Mouse (Mus musculus): ENCODE measurements around the gene Ltf. TPM values are rescaled to one million over a fixed set of nuclear protein-coding genes. Genes with fewer than 3 reads are reported as not detected.

The Ltf gene
- total and polyA plus RNA-seq, 3 experiments: 0.11 TPM; not detected in 2

DNA sequence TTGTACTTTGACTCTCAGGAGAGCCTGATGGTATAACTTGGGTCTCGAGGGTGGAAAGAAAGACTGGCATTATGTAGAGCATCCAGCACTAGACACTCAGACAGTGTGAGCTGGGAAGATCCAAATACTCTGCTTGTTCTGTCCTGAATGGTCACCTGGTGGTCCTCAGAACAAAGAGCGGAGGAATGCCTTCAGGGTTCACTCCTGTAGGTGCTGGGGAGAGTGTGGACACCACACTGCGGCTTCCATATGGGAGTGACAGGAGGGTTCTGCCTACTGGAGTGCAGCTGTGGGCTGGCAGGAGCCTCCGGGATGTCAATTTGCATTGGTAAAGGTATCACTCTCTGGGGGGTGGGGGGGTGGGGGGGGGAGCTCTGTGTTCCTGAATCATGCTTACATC, 36.7 kb upstream of the Ltf start:
- TF ChIP-seq KAT2A (conservative IDR thresholded peaks at IDR 0.05; ENCODE audit: low read depth, low read length): no peak
- TF ChIP-seq ZC3H11A (IDR thresholded peaks at IDR 0.05; ENCODE audit: low read depth, low read length): no peak
- no peak for TF ChIP-seq HCFC1 (IDR thresholded peaks at IDR 0.05; ENCODE audit: low read depth, low read length)
- TF ChIP-seq MXI1 (IDR thresholded peaks at IDR 0.05; ENCODE audit: low read depth, low read length): no peak
- TF ChIP-seq UBTF (IDR thresholded peaks at IDR 0.05; ENCODE audit: borderline replicate concordance, insufficient read depth, low read depth, low read length): no peak
- no peak for TF ChIP-seq MAX (IDR thresholded peaks at IDR 0.05; ENCODE audit: low read length)
- no peak for TF ChIP-seq ZNF384 (IDR thresholded peaks at IDR 0.05; ENCODE audit: low read depth, low read length)
- no peak for TF ChIP-seq MAFK (IDR thresholded peaks at IDR 0.05; ENCODE audit: borderline replicate concordance, low read depth, low read length)
- TF ChIP-seq ELF1 (IDR thresholded peaks at IDR 0.05; ENCODE audit: low read depth, low read length): no peak
- TF ChIP-seq GABPA (IDR thresholded peaks at IDR 0.05; ENCODE audit: low read depth, low read length): no peak
- TF ChIP-seq RAD21 (IDR thresholded peaks at IDR 0.05; ENCODE audit: low read depth, low read length): no peak
- no peak for TF ChIP-seq EP300 (IDR thresholded peaks at IDR 0.05; ENCODE audit: low read depth in 1 of 2, low read length in 2 of 2)
- TF ChIP-seq MEF2A (IDR thresholded peaks at IDR 0.05; ENCODE audit: extremely low read depth, insufficient replicate concordance, low read depth, low read length, poor library complexity, severe bottlenecking): no peak
- TF ChIP-seq MAZ (IDR thresholded peaks at IDR 0.05; ENCODE audit: low read depth, low read length): no peak
- TF ChIP-seq E2F4 (IDR thresholded peaks at IDR 0.05; ENCODE audit: borderline replicate concordance, low read depth, low read length): no peak
- TF ChIP-seq POLR2A (IDR thresholded peaks at IDR 0.05; ENCODE audit: control insufficient read depth in 1 of 2, insufficient read depth in 1 of 2, low read depth in 1 of 2, low read length in 2 of 2, poor library complexity in 1 of 2): no peak
- TF ChIP-seq POLR2AphosphoS2 (IDR thresholded peaks at IDR 0.05; ENCODE audit: low read length): no peak
- TF ChIP-seq CHD1 (IDR thresholded peaks at IDR 0.05; ENCODE audit: low read depth, low read length): no peak
- no peak for TF ChIP-seq NRF1 (IDR thresholded peaks at IDR 0.05; ENCODE audit: insufficient read depth, low read depth, low read length, poor library complexity, severe bottlenecking)
- TF ChIP-seq USF2 (IDR thresholded peaks at IDR 0.05; ENCODE audit: borderline replicate concordance in 1 of 2, insufficient read depth in 1 of 2, low read depth in 1 of 2, low read length in 2 of 2): no peak

DNA sequence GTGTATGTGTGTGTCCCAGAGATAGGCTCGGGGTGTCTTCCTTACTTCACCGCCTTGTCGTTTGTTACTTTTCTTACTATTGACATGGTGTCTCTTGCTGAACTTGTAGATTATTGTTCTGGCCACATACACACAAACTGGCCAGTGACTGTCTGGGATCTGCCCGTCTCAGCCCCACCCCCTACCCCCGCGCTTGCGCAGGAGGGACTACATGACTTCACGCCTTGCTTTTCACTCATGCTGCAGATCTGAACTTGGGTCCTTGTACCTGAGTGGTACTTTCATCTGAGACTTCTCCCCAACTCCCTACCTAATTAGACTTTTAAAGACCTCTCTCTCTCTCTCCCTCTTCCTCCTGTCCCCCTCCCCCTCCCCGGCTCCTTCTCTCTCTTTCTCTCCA, 35.0 kb upstream of the Ltf start:
- H3K9me3 ChIP-seq (replicated peaks; ENCODE audit: insufficient read depth, low read length): no peaks in the 10 kb centered on the region
- H3K36me3 ChIP-seq (ENCODE audit: control insufficient read depth in 1 of 2, insufficient read depth in 2 of 2, low read length in 2 of 2): no peaks in the 10 kb centered on the region
- no peaks in the 10 kb centered on the region for H3K27me3 ChIP-seq (ENCODE audit: control insufficient read depth in 1 of 2, insufficient read depth in 2 of 2, low read length in 2 of 2)
- no peak overlapping the region for H3K4me3 ChIP-seq (ENCODE audit: control insufficient read depth in 1 of 2, insufficient read depth in 1 of 2, low read depth in 2 of 2, low read length in 2 of 2)
- no peaks in the 10 kb centered on the region for H3K79me2 ChIP-seq (ENCODE audit: control insufficient read depth, insufficient read depth, low read length, poor library complexity)
- no peaks in the 10 kb centered on the region for H3K4me1 ChIP-seq (ENCODE audit: control insufficient read depth in 1 of 2, insufficient read depth in 2 of 2, low read length in 2 of 2)
- no peak for DNase-seq (ENCODE audit: low read depth, low spot score)
- H3K9ac ChIP-seq (ENCODE audit: control insufficient read depth, low read depth, low read length, poor library complexity, severe bottlenecking): no peak overlapping the region
- TF ChIP-seq CHD1 (IDR thresholded peaks at IDR 0.05; ENCODE audit: low read depth, low read length) (no peak), POLR2AphosphoS5 (IDR thresholded peaks at IDR 0.05; ENCODE audit: borderline replicate concordance, low read depth, low read length) (no peak), CHD2 (IDR thresholded peaks at IDR 0.05; ENCODE audit: low read length) (no peak), BHLHE40 (IDR thresholded peaks at IDR 0.05; ENCODE audit: borderline replicate concordance, low read depth, low read length) (no peak), ZMIZ1 (IDR thresholded peaks at IDR 0.05; ENCODE audit: low read depth, low read length) (no peak), SIN3A (IDR thresholded peaks at IDR 0.05; ENCODE audit: low read length) (no peak), JUND (IDR thresholded peaks at IDR 0.05; ENCODE audit: low read depth, low read length) (no peak), MYC (IDR thresholded peaks at IDR 0.05; ENCODE audit: low read depth, low read length) (no peak)
- H3K27ac ChIP-seq (ENCODE audit: control insufficient read depth, low read depth, low read length): no peak overlapping the region

More for the DNA sequence above, 36.7 kb upstream of the Ltf start:
- Histone ChIP-seq H3K9ac (ENCODE audit: control insufficient read depth, low read depth, low read length, poor library complexity, severe bottlenecking) (no peak overlapping the region), H3K36me3 (ENCODE audit: control insufficient read depth in 1 of 2, insufficient read depth in 2 of 2, low read length in 2 of 2) (no peaks in the 10 kb centered on the region), H3K79me2 (ENCODE audit: control insufficient read depth, insufficient read depth, low read length, poor library complexity) (no peaks in the 10 kb centered on the region), H3K4me3 (ENCODE audit: control insufficient read depth in 1 of 2, insufficient read depth in 1 of 2, low read depth in 2 of 2, low read length in 2 of 2) (no peak overlapping the region), H3K27me3 (ENCODE audit: control insufficient read depth in 1 of 2, insufficient read depth in 2 of 2, low read length in 2 of 2) (no peaks in the 10 kb centered on the region), H3K4me1 (ENCODE audit: control insufficient read depth in 1 of 2, insufficient read depth in 2 of 2, low read length in 2 of 2) (no peaks in the 10 kb centered on the region), H3K27ac (ENCODE audit: control insufficient read depth, low read depth, low read length) (no peak overlapping the region), H3K9me3 (replicated peaks; ENCODE audit: insufficient read depth, low read length) (no peaks in the 10 kb centered on the region)
- no peak for DNase-seq (ENCODE audit: low read depth, low spot score)

All from MEL (cell line).